ENCODE assay signal across 11 mouse cellular contexts in genomic region chr9:57550126-57550862, GRCm38 (mm10). TPM values are rescaled to one million over a fixed set of nuclear protein-coding genes. Genes with fewer than 3 reads are reported as not detected.
A peak's percentile ranks its signal among the peaks of the same experiment; 100 is the strongest.
DNase-seq lines count a peak whose midpoint lies in the region; ATAC-seq and TF ChIP-seq lines count a peak whose summit lies in the region.
"Had no signal": no experiment of that assay in that cellular context is flagged by ENCODE, and none has a peak within 500 bp of the region (broad histone marks: within the 10 kb centered on the region; RNA-seq: fewer than 3 reads in every experiment).

No protein-coding gene starts in this region.

- TF ChIP-seq CTCF in gastrocnemius, adult 2 months (IDR thresholded peaks at IDR 0.05), result no peak

- ATAC-seq in heart, embryonic 13.5 days (ENCODE audit: extremely low read depth, insufficient number of reproducible peaks, low FRiP score, low TSS enrichment), result peak; percentile 52; the same call in 1 of the 2 replicates
- ATAC-seq in limb, embryonic 15.5 days (ENCODE audit: insufficient number of reproducible peaks, low FRiP score, low TSS enrichment, low read depth), result 0 out of 2 replicates have a peak, but pooled peaks have one; percentile 15
- ATAC-seq in midbrain, embryonic 11.5 days (ENCODE audit: low FRiP score), result no peak

- peak overlapping the region; percentile 48 for H3K4me2 ChIP-seq in heart, embryonic 13.5 days
- no peak overlapping the region for H3K4me2 ChIP-seq in limb, embryonic 15.5 days
- no peak overlapping the region for H3K4me2 ChIP-seq in midbrain, embryonic 11.5 days
- H3K4me2 ChIP-seq: lung, embryonic 15.5 days had no signal

- H3K27me3 ChIP-seq in heart, embryonic 13.5 days (replicated peaks), result no peaks in the 10 kb centered on the region
- no peaks in the 10 kb centered on the region for H3K27me3 ChIP-seq in limb, embryonic 15.5 days
- H3K27me3 ChIP-seq in midbrain, embryonic 11.5 days (ENCODE audit: control insufficient read depth, insufficient read depth, low read length), result no peaks in the 10 kb centered on the region
- H3K27me3 ChIP-seq: lung, embryonic 15.5 days had no signal

- H3K4me1 ChIP-seq in heart, embryonic 13.5 days, result peaks cover 56% of the 10 kb centered on the region
- H3K4me1 ChIP-seq in limb, embryonic 15.5 days, result peaks cover 7% of the 10 kb centered on the region
- peaks cover 3% of the 10 kb centered on the region; the same call in 1 of the 2 replicates for H3K4me1 ChIP-seq in midbrain, embryonic 11.5 days (ENCODE audit: control insufficient read depth, insufficient read depth, low read length)

- peak; percentile 82 for DNase-seq in gastrocnemius, adult 2 months
- no peak for DNase-seq in gastrocnemius, postnatal 10 days
- peak; percentile 76 for DNase-seq in adrenal gland, postnatal 10 days
- DNase-seq in midbrain, embryonic 11.5 days (ENCODE audit: low spot score, missing footprints), result no peak
- DNase-seq in thymus, postnatal 14 days, result no peak
- DNase-seq in frontal cortex, postnatal 10 days (ENCODE audit: low spot score in 2 of 2), result no peak
- DNase-seq: cerebellum, adult 11-12 months; thymus, postnatal 36 days had no signal

- WGBS in heart, embryonic 13.5 days, result 55% methylated on average over 11 of the region's 11 CpGs
- WGBS in limb, embryonic 15.5 days, result 82% methylated on average over 11 of the region's 11 CpGs
- WGBS in midbrain, embryonic 11.5 days, result 89% methylated on average over 11 of the region's 11 CpGs

- H3K27ac ChIP-seq in gastrocnemius, adult 2 months, result peak overlapping the region; percentile 91
- peak overlapping the region; percentile 90 for H3K27ac ChIP-seq in heart, embryonic 13.5 days (replicated peaks)
- no peak overlapping the region for H3K27ac ChIP-seq in limb, embryonic 15.5 days
- H3K27ac ChIP-seq in midbrain, embryonic 11.5 days (ENCODE audit: low read depth, low read length), result no peak overlapping the region
- H3K27ac ChIP-seq: lung, embryonic 15.5 days had no signal

- peak overlapping the region; percentile 67 for H3K9ac ChIP-seq in heart, embryonic 13.5 days
- no peak overlapping the region for H3K9ac ChIP-seq in limb, embryonic 15.5 days
- H3K9ac ChIP-seq in midbrain, embryonic 11.5 days (ENCODE audit: low read length), result no peak overlapping the region
- H3K9ac ChIP-seq: lung, embryonic 15.5 days had no signal

- H3K9me3 ChIP-seq in heart, embryonic 13.5 days, result no peaks in the 10 kb centered on the region
- no peaks in the 10 kb centered on the region for H3K9me3 ChIP-seq in limb, embryonic 15.5 days
- H3K9me3 ChIP-seq in midbrain, embryonic 11.5 days (ENCODE audit: control insufficient read depth, low read length), result no peaks in the 10 kb centered on the region
- H3K9me3 ChIP-seq: lung, embryonic 15.5 days had no signal

- peak overlapping the region; percentile 90 for H3K4me3 ChIP-seq in gastrocnemius, adult 2 months
- peak overlapping the region; percentile 16; the same call in 1 of the 2 replicates for H3K4me3 ChIP-seq in heart, embryonic 13.5 days
- H3K4me3 ChIP-seq in limb, embryonic 15.5 days, result no peak overlapping the region
- H3K4me3 ChIP-seq in midbrain, embryonic 11.5 days (ENCODE audit: low read depth, low read length), result no peak overlapping the region
- H3K4me3 ChIP-seq: lung, embryonic 15.5 days had no signal

- intact Hi-C loops in gastrocnemius, adult 2 months (cut with DNase I), result no loop called here

- H3K36me3 ChIP-seq in heart, embryonic 13.5 days, result peaks cover 53% of the 10 kb centered on the region
- peaks cover 49% of the 10 kb centered on the region for H3K36me3 ChIP-seq in limb, embryonic 15.5 days
- H3K36me3 ChIP-seq in midbrain, embryonic 11.5 days (ENCODE audit: control insufficient read depth, insufficient read depth, low read length), result peaks cover 13% of the 10 kb centered on the region

RNA-seq across cellular contexts. Expression of gene Mpi, which starts 2.3 kb away (rescaled TPM):
- 10 to 100 TPM; 67.6 to 97.7 TPM for total RNA-seq in gastrocnemius, adult 2 months (2021)
- total RNA-seq in gastrocnemius, postnatal 10 days (2021), result 10 to 100 TPM; 87.2 to 96.9 TPM
- 10 to 100 TPM; 31.1 to 47.1 TPM for total RNA-seq in adrenal gland, postnatal 10 days (2021)
- 74.2 and 80.9 TPM in 2 replicates for polyA plus RNA-seq in heart, embryonic 13.5 days (2015; fragmentation: Nextera tagmentation; extraction: Ambion mirVana)
- polyA plus RNA-seq in limb, embryonic 15.5 days (2015; fragmentation: Nextera tagmentation; extraction: Ambion mirVana), result 37.9 and 49.8 TPM in 2 replicates
- 49.8 and 54.0 TPM in 2 replicates for polyA plus RNA-seq in midbrain, embryonic 11.5 days (2014; fragmentation: Nextera tagmentation; extraction: Ambion mirVana)

RNA-seq across cellular contexts. Expression of gene Scamp2, which starts 10.4 kb away (rescaled TPM):
- 10 to 100 TPM; 39.6 to 46.4 TPM for total RNA-seq in gastrocnemius, adult 2 months (2021)
- 10 to 100 TPM; 52.5 to 56.3 TPM for total RNA-seq in gastrocnemius, postnatal 10 days (2021)
- 10 to 100 TPM; 42.9 to 48.5 TPM for total RNA-seq in adrenal gland, postnatal 10 days (2021)
- 51.5 and 52.4 TPM in 2 replicates for polyA plus RNA-seq in heart, embryonic 13.5 days (2015; fragmentation: Nextera tagmentation; extraction: Ambion mirVana)
- 86.4 and 94.3 TPM in 2 replicates for polyA plus RNA-seq in limb, embryonic 15.5 days (2015; fragmentation: Nextera tagmentation; extraction: Ambion mirVana)
- polyA plus RNA-seq in midbrain, embryonic 11.5 days (2014; fragmentation: Nextera tagmentation; extraction: Ambion mirVana), result 58.2 and 62.6 TPM in 2 replicates

RNA-seq across cellular contexts. Expression of gene Fam219b, which starts 13.0 kb away (rescaled TPM):
- total RNA-seq in gastrocnemius, adult 2 months (2021), result 1 to 10 TPM; 5.9 TPM
- total RNA-seq in gastrocnemius, postnatal 10 days (2021), result 1 to 10 TPM; 9.1 to 9.2 TPM
- total RNA-seq in adrenal gland, postnatal 10 days (2021), result 10 to 100 TPM; 19.6 to 23.4 TPM
- polyA plus RNA-seq in heart, embryonic 13.5 days (2015; fragmentation: Nextera tagmentation; extraction: Ambion mirVana), result 11.4 and 12.8 TPM in 2 replicates
- 26.8 and 27.5 TPM in 2 replicates for polyA plus RNA-seq in limb, embryonic 15.5 days (2015; fragmentation: Nextera tagmentation; extraction: Ambion mirVana)
- 16.0 and 16.1 TPM in 2 replicates for polyA plus RNA-seq in midbrain, embryonic 11.5 days (2014; fragmentation: Nextera tagmentation; extraction: Ambion mirVana)

RNA-seq across cellular contexts. Expression of gene Cox5a, which starts 29.2 kb away (rescaled TPM):
- total RNA-seq in gastrocnemius, adult 2 months (2021), result 1,000 to 10,000 TPM; 1,176 to 1,655 TPM
- total RNA-seq in gastrocnemius, postnatal 10 days (2021), result 1,000 to 10,000 TPM in 1 of 2 experiments, 100 to 1,000 TPM in 1; 862 to 1,077 TPM
- total RNA-seq in adrenal gland, postnatal 10 days (2021), result 1,000 to 10,000 TPM; 1,277 to 1,442 TPM
- 1,286 and 1,445 TPM in 2 replicates for polyA plus RNA-seq in heart, embryonic 13.5 days (2015; fragmentation: Nextera tagmentation; extraction: Ambion mirVana)
- polyA plus RNA-seq in limb, embryonic 15.5 days (2015; fragmentation: Nextera tagmentation; extraction: Ambion mirVana), result 411 and 426 TPM in 2 replicates
- polyA plus RNA-seq in midbrain, embryonic 11.5 days (2014; fragmentation: Nextera tagmentation; extraction: Ambion mirVana), result 730 and 739 TPM in 2 replicates

RNA-seq across cellular contexts. Expression of gene Ulk3, which starts 39.0 kb away (rescaled TPM):
- 1 to 10 TPM; 4.4 to 6.6 TPM for total RNA-seq in gastrocnemius, adult 2 months (2021)
- total RNA-seq in gastrocnemius, postnatal 10 days (2021), result 10 to 100 TPM in 1 of 2 experiments, 1 to 10 TPM in 1; 7.6 to 12.2 TPM
- total RNA-seq in adrenal gland, postnatal 10 days (2021), result 10 to 100 TPM in 1 of 2 experiments, 1 to 10 TPM in 1; 9.2 to 17.0 TPM
- polyA plus RNA-seq in heart, embryonic 13.5 days (2015; fragmentation: Nextera tagmentation; extraction: Ambion mirVana), result 14.6 and 17.1 TPM in 2 replicates
- polyA plus RNA-seq in limb, embryonic 15.5 days (2015; fragmentation: Nextera tagmentation; extraction: Ambion mirVana), result 21.2 and 23.2 TPM in 2 replicates
- polyA plus RNA-seq in midbrain, embryonic 11.5 days (2014; fragmentation: Nextera tagmentation; extraction: Ambion mirVana), result 7.3 and 8.1 TPM in 2 replicates

Comparison
In these comparisons a context has a peak if more than half of its experiments do, and no peak if none do; other contexts are left out.
1. DNase-seq: peak in gastrocnemius, adult 2 months (single experiment) and adrenal gland, postnatal 10 days (single experiment); none in gastrocnemius, postnatal 10 days (single experiment), midbrain, embryonic 11.5 days (single experiment), thymus, postnatal 14 days (single experiment) and frontal cortex, postnatal 10 days (0 of 2).
2. H3K27ac ChIP-seq: peak in gastrocnemius, adult 2 months (single experiment) and heart, embryonic 13.5 days (single experiment); none in limb, embryonic 15.5 days (single experiment) and midbrain, embryonic 11.5 days (single experiment).
3. H3K4me3 ChIP-seq: peak in gastrocnemius, adult 2 months (single experiment) and heart, embryonic 13.5 days (single experiment); none in limb, embryonic 15.5 days (single experiment) and midbrain, embryonic 11.5 days (single experiment).